Mouse (Mus musculus) megakaryocyte progenitor cell, adult 5-6 weeks (primary cell): ENCODE data around the gene Gm5447. TPM values are rescaled to one million over a fixed set of nuclear protein-coding genes. Genes with fewer than 3 reads are reported as not detected.

Experiments
- ATAC-seq: replicated peaks from 2 replicates; pipeline ENCODE4 v1.8.0; 2016; ENCODE audit warnings: mild to moderate bottlenecking, moderate TSS enrichment, inconsistent platforms; ENCODE audit not compliant: poor library complexity
- total RNA-seq, 2 experiments: library from RNA; stranded (forward) in 1 of 2; stranded (reverse) in 1 of 2; fragments of 157-497, 149-512 nt in 1 of 2; fragments of 200-1000 nt in 1 of 2; gene quantifications; 2 replicates each; pipeline versions ENCODE4 v1.2.3 to v1.2.4; 2015 to 2017

Gm5447 gene
- total RNA-seq, 2 experiments from 2014 or later, result 0.22 TPM; not detected in 1

GRCm38 (mm10) chr13:30985598-30986466 is 11.8 kb downstream of the Gm5447 start:
- ATAC-seq, result no peak

- ATAC-seq, result peak; percentile 53
These were observed 13.0 kb downstream of the Gm5447 start for GRCm38 (mm10) chr13:30986934-30987455.

- peak; percentile 78 for ATAC-seq
These were observed 13.7 kb downstream of the Gm5447 start for GRCm38 (mm10) chr13:30987686-30988085.

GRCm38 (mm10) chr13:30989710-30990109 is 15.7 kb downstream of the Gm5447 start:
- ATAC-seq, result no peak

- no peak for ATAC-seq
These were observed 16.2 kb downstream of the Gm5447 start for GRCm38 (mm10) chr13:30990233-30990632.

GRCm38 (mm10) chr13:30993819-30994218 is 19.8 kb downstream of the Gm5447 start:
- ATAC-seq, result peak; percentile 66

GRCm38 (mm10) chr13:30994249-30994858 is 20.4 kb downstream of the Gm5447 start:
- ATAC-seq, result peak; percentile 74

GRCm38 (mm10) chr13:30997526-30998253 is 23.7 kb downstream of the Gm5447 start:
- no peak for ATAC-seq

GRCm38 (mm10) chr13:30999799-31000198 is 25.8 kb downstream of the Gm5447 start:
- no peak for ATAC-seq

GRCm38 (mm10) chr13:31004458-31004857 is 30.5 kb downstream of the Gm5447 start:
- ATAC-seq, result peak; percentile 59

- peak; percentile 98 for ATAC-seq
These were observed 31.0 kb downstream of the Gm5447 start for GRCm38 (mm10) chr13:31004995-31005394.

- peak; percentile 80 for ATAC-seq
These were observed 43.5 kb downstream of the Gm5447 start for GRCm38 (mm10) chr13:31017545-31017944.

- ATAC-seq, result no peak
These were observed 47.5 kb downstream of the Gm5447 start for GRCm38 (mm10) chr13:31021514-31021913.

- ATAC-seq, result no peak
These were observed 47.9 kb downstream of the Gm5447 start for GRCm38 (mm10) chr13:31021927-31022326.

GRCm38 (mm10) chr13:31023664-31024063 is 49.7 kb downstream of the Gm5447 start:
- ATAC-seq, result no peak

Other genes with a start within 250 kb of the Gm5447 start
- 0.05 and 0.47 TPM in 2 replicates for gene Irf4, start 225.0 kb upstream of the Gm5447 start, total RNA-seq (2015)
- 0.07 and 0.29 TPM in 2 replicates for gene Irf4, start 225.0 kb upstream of the Gm5447 start, total RNA-seq (2017)
- 1.1 and 1.4 TPM in 2 replicates for gene Hus1b, start 26.4 kb upstream of the Gm5447 start, total RNA-seq (2015)
- 0.62 and 1.0 TPM in 2 replicates for gene Hus1b, start 26.4 kb upstream of the Gm5447 start, total RNA-seq (2017)
- gene Exoc2, start 111 bp upstream of the Gm5447 start, total RNA-seq (2015), result 43.8 and 47.6 TPM in 2 replicates
- 32.5 and 50.5 TPM in 2 replicates for gene Exoc2, start 111 bp upstream of the Gm5447 start, total RNA-seq (2017)